Mouse (Mus musculus): ENCODE measurements around the gene Tprgl. TPM values are rescaled to one million over a fixed set of nuclear protein-coding genes. Genes with fewer than 3 reads are reported as not detected.
A peak's percentile ranks its signal among the peaks of the same experiment; 100 is the strongest.

Gene Tprgl
- polyA plus RNA-seq, 1 experiment from 2014 or later: 206 TPM

- peaks cover 29% of the 10 kb centered on the region for H3K36me3 ChIP-seq (replicated peaks)
- H3K9me3 ChIP-seq: no peaks in the 10 kb centered on the region
- no peaks in the 10 kb centered on the region for H3K27me3 ChIP-seq (replicated peaks)
- no peak overlapping the region for H3K4me3 ChIP-seq
- H3K9ac ChIP-seq: no peak overlapping the region
- WGBS: 94% methylated on average over 14 of the region's 14 CpGs
- H3K4me1 ChIP-seq: peaks cover 23% of the 10 kb centered on the region
- H3K4me2 ChIP-seq: no peak overlapping the region
- no peak overlapping the region for H3K27ac ChIP-seq
- no peak for ATAC-seq (replicated peaks)
Observed at GRCm38 (mm10) chr4:154157970-154158662, 2.4 kb downstream of the Tprgl start.

DNA sequence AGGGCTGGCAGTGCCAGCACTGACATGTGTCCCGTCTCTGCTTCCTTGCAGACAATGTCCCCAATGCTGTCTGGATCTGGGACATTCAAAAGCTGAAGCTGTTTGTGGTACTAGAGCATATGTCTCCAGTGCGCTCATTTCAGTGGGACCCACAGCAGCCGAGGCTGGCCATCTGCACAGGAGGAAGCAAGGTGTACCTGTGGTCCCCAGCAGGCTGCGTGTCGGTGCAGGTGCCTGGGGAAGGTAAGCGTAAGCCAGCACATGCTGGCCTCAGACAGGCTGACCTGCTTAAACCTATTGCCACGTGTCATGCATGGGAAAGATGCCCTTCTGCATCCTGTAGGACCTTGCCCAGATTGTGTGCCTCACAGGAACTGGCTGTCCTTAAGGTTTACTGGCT is 4.4 kb downstream of the Tprgl start:
- Histone ChIP-seq H3K27me3 (replicated peaks) (no peaks in the 10 kb centered on the region), H3K4me2 (no peak overlapping the region), H3K27ac (no peak overlapping the region), H3K4me1 (peaks cover 17% of the 10 kb centered on the region), H3K9ac (no peak overlapping the region), H3K9me3 (no peaks in the 10 kb centered on the region), H3K4me3 (no peak overlapping the region), H3K36me3 (replicated peaks) (peaks cover 40% of the 10 kb centered on the region)
- no peak for ATAC-seq (replicated peaks)
- 83% methylated on average over 7 of the region's 7 CpGs for WGBS

DNA sequence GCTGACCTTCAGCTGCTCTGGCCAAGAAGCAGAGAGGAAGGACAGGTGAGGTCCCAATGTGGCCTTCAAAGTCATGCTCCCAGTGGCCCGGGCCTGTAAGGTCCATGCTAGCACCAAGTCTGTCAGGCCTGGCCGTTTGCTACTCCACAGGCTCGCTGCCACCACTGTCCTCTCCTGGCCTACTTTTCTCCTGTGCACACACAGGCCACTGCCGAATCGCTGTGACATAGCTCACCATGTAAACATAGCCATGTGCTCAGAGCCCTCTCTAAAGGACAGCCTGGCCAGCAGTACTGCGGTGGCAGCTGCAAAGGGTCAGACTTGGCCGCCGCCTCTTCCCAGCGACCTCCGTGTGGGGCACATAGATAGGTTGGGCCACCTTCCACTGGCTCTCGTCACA is 6.4 kb downstream of the Tprgl start:
- 72% methylated on average over 11 of the region's 11 CpGs for WGBS
- Histone ChIP-seq H3K27me3 (replicated peaks) (no peaks in the 10 kb centered on the region), H3K4me3 (no peak overlapping the region), H3K9me3 (no peaks in the 10 kb centered on the region), H3K36me3 (replicated peaks) (peaks cover 54% of the 10 kb centered on the region), H3K4me1 (peaks cover 7% of the 10 kb centered on the region), H3K4me2 (no peak overlapping the region), H3K27ac (no peak overlapping the region), H3K9ac (no peak overlapping the region)
- no peak for ATAC-seq (replicated peaks)

DNA sequence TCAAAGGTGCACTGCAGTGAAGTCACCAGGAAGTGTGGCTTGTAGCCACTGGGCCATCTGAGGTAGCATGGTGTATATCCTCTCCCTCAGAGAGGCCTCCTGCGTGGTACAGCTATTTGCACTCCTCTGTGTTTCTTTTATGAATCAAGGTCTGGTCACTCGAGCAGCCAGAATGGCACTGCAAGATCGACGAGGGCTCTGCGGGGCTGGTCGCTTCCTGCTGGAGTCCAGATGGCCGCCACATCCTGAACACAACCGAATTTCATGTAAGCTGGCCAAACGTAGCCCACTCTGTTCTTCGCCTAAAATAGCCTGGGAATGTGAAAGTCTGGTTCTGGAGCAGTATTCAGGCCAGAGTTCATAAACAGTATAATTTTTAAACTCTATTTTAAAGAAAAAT is 14.1 kb downstream of the Tprgl start:
- Histone ChIP-seq H3K4me3 (no peak overlapping the region), H3K27ac (no peak overlapping the region), H3K9ac (no peak overlapping the region), H3K4me1 (peaks cover 14% of the 10 kb centered on the region), H3K36me3 (replicated peaks) (peaks cover 28% of the 10 kb centered on the region; the same call in 1 of the 2 replicates), H3K9me3 (no peaks in the 10 kb centered on the region), H3K4me2 (no peak overlapping the region), H3K27me3 (replicated peaks) (peaks cover under 1% of the 10 kb centered on the region; the same call in 1 of the 2 replicates)
- ATAC-seq (replicated peaks): no peak
- WGBS: 85% methylated on average over 10 of the region's 10 CpGs

GRCm38 (mm10) chr4:154144712-154145111 is 15.8 kb downstream of the Tprgl start:
- 79% methylated on average over 3 of the region's 3 CpGs for WGBS
- Histone ChIP-seq H3K4me2 (no peak overlapping the region), H3K9ac (no peak overlapping the region), H3K9me3 (no peaks in the 10 kb centered on the region), H3K27me3 (replicated peaks) (peaks cover 15% of the 10 kb centered on the region), H3K27ac (no peak overlapping the region), H3K4me3 (no peak overlapping the region), H3K36me3 (replicated peaks) (peaks cover 16% of the 10 kb centered on the region; the same call in 1 of the 2 replicates), H3K4me1 (peaks cover 31% of the 10 kb centered on the region)
- ATAC-seq (replicated peaks): no peak

DNA sequence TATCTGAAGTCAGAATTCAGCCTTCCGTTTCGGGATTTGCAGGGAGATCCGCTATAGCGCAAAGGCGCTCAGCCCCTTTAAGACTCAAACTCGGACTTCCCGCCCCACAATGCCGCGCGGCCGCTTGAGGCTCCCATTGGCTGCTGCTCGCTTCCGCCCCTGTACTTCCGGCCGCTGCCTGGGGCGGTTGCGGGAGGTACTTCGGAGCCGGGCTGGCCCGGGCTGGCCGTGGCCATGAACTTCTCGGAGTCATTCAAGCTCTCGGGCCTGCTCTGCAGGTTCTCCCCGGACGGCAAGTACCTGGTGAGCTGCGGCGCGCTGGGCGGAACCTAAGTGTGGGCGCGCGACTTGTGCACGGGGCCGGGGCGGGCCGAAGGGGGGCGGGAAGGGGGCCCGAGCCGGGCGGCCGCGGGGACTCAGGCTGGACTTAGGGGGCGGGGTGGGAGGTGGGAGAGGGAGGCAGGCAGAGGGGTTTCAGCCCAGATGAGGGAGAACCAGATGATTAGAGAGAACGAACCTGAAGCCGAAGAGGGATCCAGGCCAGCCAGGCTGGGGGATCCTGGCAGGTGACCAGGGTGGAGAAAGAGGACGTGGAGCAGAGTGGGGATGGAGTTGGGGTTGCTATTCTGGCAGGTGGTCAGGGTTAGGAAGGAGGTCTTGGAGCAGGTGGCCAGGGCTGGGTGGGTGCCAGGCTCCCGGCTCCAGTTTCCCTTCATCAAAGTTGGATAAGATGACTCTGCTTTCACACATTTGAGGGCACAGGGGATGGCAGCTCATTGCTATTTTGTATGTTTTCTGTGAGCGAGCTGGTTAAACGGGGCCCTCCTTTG is 18.0 kb downstream of the Tprgl start, which contains the start of gene Wrap73:
Wrap73 (plus strand) TSS at position 162 of the 830 bp plus-strand sequence.
- peaks cover 38% of the 10 kb centered on the region for H3K27me3 ChIP-seq (replicated peaks)
- no peaks in the 10 kb centered on the region for H3K9me3 ChIP-seq
- peak within 1 kb of the TSS; percentile 87 for H3K27ac ChIP-seq
- peak within 1 kb of the TSS; percentile 97 for H3K4me3 ChIP-seq
- 2% methylated on average over 49 of the region's 49 CpGs for WGBS
- peak within 1 kb of the TSS; percentile 94 for H3K4me2 ChIP-seq
- peaks cover 8% of the 10 kb centered on the region; the same call in 1 of the 2 replicates for H3K36me3 ChIP-seq (replicated peaks)
- peak; percentile 97 for ATAC-seq (replicated peaks)
- peak within 1 kb of the TSS; percentile 59 for H3K9ac ChIP-seq
- H3K4me1 ChIP-seq: peaks cover 36% of the 10 kb centered on the region

DNA sequence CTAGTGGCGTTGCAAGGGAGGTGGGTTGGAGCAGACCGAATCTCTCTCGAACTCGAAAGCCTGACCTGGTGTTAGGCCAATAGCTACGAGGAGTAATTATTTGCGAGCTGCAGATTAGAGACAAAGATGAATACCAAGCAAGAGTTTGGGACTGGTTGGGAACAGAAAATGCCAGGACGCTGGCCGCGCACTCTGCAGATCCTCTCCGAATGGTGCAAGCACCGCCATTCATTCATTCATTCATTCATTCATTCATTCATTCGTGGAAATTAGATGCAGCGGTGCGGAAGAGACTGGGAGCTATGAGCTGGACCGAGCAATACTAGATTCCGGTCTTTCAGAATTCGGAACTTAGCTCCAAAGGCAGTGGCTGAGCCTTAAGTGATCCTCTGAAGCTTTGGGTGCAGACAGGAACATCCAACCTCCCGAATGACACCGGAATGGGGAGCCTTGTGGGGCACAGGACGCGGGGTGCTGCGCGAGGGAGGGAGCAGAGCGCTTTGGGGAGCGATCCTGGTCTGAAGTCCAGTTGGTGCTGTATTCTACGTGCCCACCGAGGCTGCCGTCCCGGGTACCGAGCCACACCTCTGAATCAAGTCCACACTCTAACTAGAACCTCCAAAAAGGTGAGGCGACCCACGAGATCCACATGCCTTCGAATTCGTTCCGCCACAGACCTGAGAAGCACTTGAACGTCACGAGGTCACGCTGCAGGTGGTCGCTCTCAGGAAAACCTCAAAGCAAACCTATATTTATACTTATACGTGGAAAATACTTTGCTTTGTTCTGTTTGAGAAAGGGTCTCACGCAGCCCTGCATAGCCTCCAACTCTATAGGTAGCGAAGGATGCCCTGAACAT is 19.2 kb downstream of the Tprgl start:
- Histone ChIP-seq H3K36me3 (replicated peaks) (no peaks in the 10 kb centered on the region), H3K27me3 (replicated peaks) (peaks cover 50% of the 10 kb centered on the region), H3K4me3 (peak overlapping the region; percentile 97), H3K4me2 (peak overlapping the region; percentile 94), H3K9me3 (no peaks in the 10 kb centered on the region), H3K4me1 (peaks cover 36% of the 10 kb centered on the region), H3K9ac (no peak overlapping the region), H3K27ac (no peak overlapping the region)
- WGBS: 2% methylated on average over 42 of the region's 42 CpGs
- no peak for ATAC-seq (replicated peaks)

DNA sequence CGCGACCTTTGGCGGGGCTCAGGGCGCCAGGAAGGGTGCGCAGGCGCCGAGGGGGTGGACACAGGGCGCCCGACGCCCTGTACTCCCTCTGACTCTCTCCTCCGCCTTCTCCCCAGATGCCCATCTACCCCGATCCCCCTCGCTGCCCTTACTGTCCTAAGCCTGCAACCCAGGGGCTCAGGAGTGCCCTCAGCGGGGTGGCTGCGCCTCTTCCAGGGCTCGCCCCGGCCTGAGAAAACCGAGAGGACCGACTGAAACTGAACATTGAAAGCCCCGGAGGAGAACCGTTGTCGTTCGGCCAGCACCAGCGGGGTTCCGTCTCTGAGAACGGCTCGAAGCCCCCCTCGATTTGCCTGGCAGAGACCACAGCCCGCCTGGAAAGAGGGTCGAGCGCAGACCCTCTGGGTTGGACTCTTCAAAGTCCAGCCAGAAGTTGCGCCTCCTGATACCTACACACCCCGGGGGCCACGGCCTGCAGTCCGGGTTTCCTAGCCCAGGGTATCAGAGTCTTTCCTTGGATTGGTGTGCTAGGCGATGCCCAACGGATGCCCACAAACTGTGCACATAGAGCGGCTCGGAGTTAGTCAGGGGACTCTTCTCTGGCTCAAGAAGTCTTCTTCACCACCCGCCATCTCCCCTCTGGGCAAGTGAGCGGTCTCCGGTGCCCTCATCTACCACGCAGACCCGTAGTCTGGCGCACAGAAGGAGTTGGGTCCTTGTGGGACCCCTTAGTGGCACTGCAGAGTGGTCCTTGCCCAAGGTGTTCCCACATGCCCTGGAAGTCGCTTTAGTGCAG is 20.1 kb downstream of the Tprgl start:
- Histone ChIP-seq H3K4me1 (peaks cover 36% of the 10 kb centered on the region), H3K4me3 (peak overlapping the region; percentile 97), H3K27ac (no peak overlapping the region), H3K27me3 (replicated peaks) (peaks cover 58% of the 10 kb centered on the region), H3K4me2 (peak overlapping the region; percentile 94), H3K36me3 (replicated peaks) (no peaks in the 10 kb centered on the region), H3K9me3 (no peaks in the 10 kb centered on the region), H3K9ac (peak overlapping the region; percentile 36)
- WGBS: under 1% methylated on average over 46 of the region's 46 CpGs
- ATAC-seq (replicated peaks): no peak

GRCm38 (mm10) chr4:154140182-154140212 is 20.5 kb downstream of the Tprgl start, which contains the start of gene Trp73:
Gene Trp73, minus strand, starts transcription at chr4:154140208.
- Histone ChIP-seq H3K27me3 (replicated peaks) (peaks cover 61% of the 10 kb centered on the region), H3K4me1 (peaks cover 36% of the 10 kb centered on the region), H3K4me2 (peak within 1 kb of the TSS; percentile 94), H3K36me3 (replicated peaks) (no peaks in the 10 kb centered on the region), H3K4me3 (peak within 1 kb of the TSS; percentile 97), H3K27ac (no peak within 1 kb of the TSS), H3K9me3 (no peaks in the 10 kb centered on the region), H3K9ac (peak within 1 kb of the TSS; percentile 36)
- 4% methylated on average over 4 of the region's 4 CpGs for WGBS
- no peak for ATAC-seq (replicated peaks)

- Histone ChIP-seq H3K4me2 (peak overlapping the region; percentile 94), H3K9me3 (no peaks in the 10 kb centered on the region), H3K4me1 (peaks cover 36% of the 10 kb centered on the region), H3K27me3 (replicated peaks) (peaks cover 61% of the 10 kb centered on the region), H3K9ac (peak overlapping the region; percentile 36), H3K4me3 (peak overlapping the region; percentile 43), H3K27ac (no peak overlapping the region), H3K36me3 (replicated peaks) (no peaks in the 10 kb centered on the region)
- under 1% methylated on average over 56 of the region's 59 CpGs for WGBS
- ATAC-seq (replicated peaks): no peak
Observed at GRCm38 (mm10) chr4:154139671-154140181, 20.7 kb downstream of the Tprgl start.

GRCm38 (mm10) chr4:154137139-154137538 is 23.3 kb downstream of the Tprgl start:
- Histone ChIP-seq H3K4me1 (peaks cover 27% of the 10 kb centered on the region), H3K4me2 (no peak overlapping the region), H3K9ac (no peak overlapping the region), H3K27me3 (replicated peaks) (peaks cover 61% of the 10 kb centered on the region), H3K36me3 (replicated peaks) (no peaks in the 10 kb centered on the region), H3K27ac (no peak overlapping the region), H3K9me3 (no peaks in the 10 kb centered on the region), H3K4me3 (no peak overlapping the region)
- 65% methylated on average over 5 of the region's 5 CpGs for WGBS
- ATAC-seq (replicated peaks): no peak

All from midbrain, embryonic 15.5 days (tissue).